Mouse (Mus musculus): ENCODE data around the gene Cldn11. TPM values are rescaled to one million over a fixed set of nuclear protein-coding genes. Genes with fewer than 3 reads are reported as not detected.

The Cldn11 gene
- polyA plus RNA-seq, 1 experiment, result 0.85 TPM

DNA sequence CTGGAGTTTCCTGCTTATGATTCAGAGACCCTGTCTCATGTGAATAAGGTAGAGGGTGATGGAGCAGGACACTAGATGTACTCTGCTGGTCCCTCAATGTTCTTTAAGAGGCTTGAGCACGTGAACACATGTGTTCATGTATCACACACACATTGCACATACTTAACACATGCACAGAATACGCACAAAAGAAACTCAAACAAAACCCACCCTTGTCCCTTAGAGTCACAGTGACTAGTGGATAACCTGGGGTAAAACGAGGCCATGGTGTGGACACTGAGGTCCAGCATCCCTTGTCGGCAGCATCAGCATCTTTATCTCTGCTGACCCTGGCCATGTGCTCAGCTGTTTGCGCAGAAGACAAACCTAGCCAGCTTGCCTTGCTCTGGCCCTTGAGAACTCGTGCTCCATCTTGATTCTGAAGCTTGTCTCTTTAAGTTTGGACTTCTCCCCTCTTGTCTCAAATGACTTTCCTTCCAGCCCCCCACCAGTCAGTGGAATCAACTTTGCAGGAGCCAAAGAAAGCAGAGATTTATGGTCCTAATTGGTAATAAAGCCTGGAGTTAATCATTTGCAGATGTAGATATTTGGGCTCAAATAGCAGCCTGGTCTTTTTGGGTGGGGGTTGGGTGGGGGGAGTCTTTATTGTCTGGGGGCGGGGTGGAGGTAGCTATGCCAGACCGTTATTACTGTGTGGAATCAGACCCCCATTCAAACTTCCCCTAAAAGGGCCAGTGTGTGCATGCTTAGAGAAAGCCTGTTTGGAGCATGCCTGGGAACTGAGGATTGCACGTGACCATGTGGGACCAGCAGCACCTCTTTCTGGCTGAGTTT is 62.7 kb downstream of the Cldn11 start:
- no peaks in the 10 kb centered on the region for H3K4me1 ChIP-seq (ENCODE audit: control insufficient read depth, insufficient read depth, low read length)
- H3K9ac ChIP-seq (ENCODE audit: low read depth, poor library complexity, severe bottlenecking), result no peak overlapping the region
- H3K27me3 ChIP-seq (ENCODE audit: control insufficient read depth, insufficient read depth, low read length, poor library complexity, severe bottlenecking), result no peaks in the 10 kb centered on the region
- no peaks in the 10 kb centered on the region for H3K9me3 ChIP-seq (replicated peaks; ENCODE audit: control insufficient read depth, insufficient read depth, low read length, poor library complexity, severe bottlenecking)
- no peaks in the 10 kb centered on the region for H3K36me3 ChIP-seq (ENCODE audit: control insufficient read depth, insufficient read depth, low read length, poor library complexity, severe bottlenecking)
- no peak overlapping the region for H3K4me3 ChIP-seq (ENCODE audit: low read depth, low read length)
- TF ChIP-seq POLR2A (IDR thresholded peaks at IDR 0.05; ENCODE audit: insufficient read depth, low read length), result no peak
- TF ChIP-seq EP300 (IDR thresholded peaks at IDR 0.05; ENCODE audit: insufficient read depth, low read depth, low read length), result no peak
- H3K27ac ChIP-seq (ENCODE audit: insufficient read depth, low read length), result no peak overlapping the region

DNA sequence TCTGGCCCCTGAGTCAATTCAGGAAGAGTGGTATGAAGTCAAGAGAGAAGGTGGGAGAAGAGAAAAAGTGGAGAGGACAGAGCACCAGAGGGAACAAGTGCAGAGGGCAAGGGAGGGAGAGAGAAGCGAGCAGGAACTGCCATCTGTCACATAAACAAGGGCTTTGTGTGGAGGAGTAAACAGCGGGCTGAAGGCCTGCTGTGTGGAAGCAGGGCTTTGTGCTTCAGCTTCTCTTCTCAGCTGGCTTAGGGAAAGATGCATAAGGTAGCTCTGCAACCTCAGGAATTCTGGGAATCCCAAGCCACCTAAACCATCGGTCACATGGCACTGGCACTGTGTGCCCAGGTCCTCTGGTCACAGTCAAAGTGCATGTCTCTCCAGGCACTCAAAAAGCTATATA is 64.1 kb downstream of the Cldn11 start:
- TF ChIP-seq CTCF (IDR thresholded peaks at IDR 0.05; ENCODE audit: low read depth, low read length), result no peak
- TF ChIP-seq EP300 (IDR thresholded peaks at IDR 0.05; ENCODE audit: insufficient read depth, low read depth, low read length), result peak; percentile 72; the same call in 1 of the 2 replicates
- TF ChIP-seq POLR2A (IDR thresholded peaks at IDR 0.05; ENCODE audit: insufficient read depth, low read length), result no peak
- H3K27me3 ChIP-seq (ENCODE audit: control insufficient read depth, insufficient read depth, low read length, poor library complexity, severe bottlenecking), result no peaks in the 10 kb centered on the region
- no peaks in the 10 kb centered on the region; the same call in 1 of the 2 replicates for H3K9me3 ChIP-seq (replicated peaks; ENCODE audit: control insufficient read depth, insufficient read depth, low read length, poor library complexity, severe bottlenecking)
- H3K36me3 ChIP-seq (ENCODE audit: control insufficient read depth, insufficient read depth, low read length, poor library complexity, severe bottlenecking), result no peaks in the 10 kb centered on the region
- H3K27ac ChIP-seq (ENCODE audit: insufficient read depth, low read length), result no peak overlapping the region
- no peaks in the 10 kb centered on the region for H3K4me1 ChIP-seq (ENCODE audit: control insufficient read depth, insufficient read depth, low read length)
- no peak overlapping the region for H3K4me3 ChIP-seq (ENCODE audit: low read depth, low read length)
- no peak overlapping the region for H3K9ac ChIP-seq (ENCODE audit: low read depth, poor library complexity, severe bottlenecking)

Other genes with a start within 250 kb of the Cldn11 start
- 18.4 and 20.6 TPM in 2 replicates for gene Phc3, start 180.5 kb upstream of the Cldn11 start, polyA plus RNA-seq (2011; ENCODE audit: insufficient read depth, insufficient read length, low read depth, missing spikeins)
- 221 and 240 TPM in 2 replicates for gene Prkci, start 154.2 kb upstream of the Cldn11 start, polyA plus RNA-seq (2011; ENCODE audit: insufficient read depth, insufficient read length, low read depth, missing spikeins)
- 64.4 and 69.6 TPM in 2 replicates for gene Skil, start 54.9 kb upstream of the Cldn11 start, polyA plus RNA-seq (2011; ENCODE audit: insufficient read depth, insufficient read length, low read depth, missing spikeins)
- gene Slc7a14, start 160.5 kb downstream of the Cldn11 start, polyA plus RNA-seq (2011; ENCODE audit: insufficient read depth, insufficient read length, low read depth, missing spikeins), result 0.10 TPM in 1 of 2 replicates, not detected in the other